Mouse (Mus musculus) hindbrain, embryonic 14.5 days (tissue): ENCODE data around the gene Ccdc36. TPM values are rescaled to one million over a fixed set of nuclear protein-coding genes. Genes with fewer than 3 reads are reported as not detected.

Experiments
- ATAC-seq: fragments of 200-750 bp; cut with Nextera tagmentation; 2 replicates; pipeline ENCODE4 v1.8.0; 2017; ENCODE audit warnings: moderate number of reproducible peaks, mild to moderate bottlenecking, moderate TSS enrichment, moderate library complexity; ENCODE audit not compliant: low FRiP score
- DNase-seq: peaks from one replicate; pipeline ENCODE4 v3.0.0-alpha.2; 2015; ENCODE audit warnings: low spot score
- H3K27ac ChIP-seq: fragments of 300-500 bp; sonication (generic); 2 replicates; pipeline ENCODE4 v1.5.1; 2014; ENCODE audit warnings: mild to moderate bottlenecking, moderate library complexity
- H3K27me3 ChIP-seq: fragments of 300-500 bp; sonication (generic); 2 replicates; pipeline ENCODE4 v1.6.1; 2014; ENCODE audit warnings: mild to moderate bottlenecking, low read length, mixed read lengths; ENCODE audit not compliant: control insufficient read depth, insufficient read depth
- H3K36me3 ChIP-seq: fragments of 300-500 bp; sonication (generic); replicated peaks from 2 replicates; pipeline ENCODE4 v1.6.1; 2014; ENCODE audit not compliant: control insufficient read depth, insufficient read depth
- H3K4me1 ChIP-seq: fragments of 300-500 bp; sonication (generic); replicated peaks from 2 replicates; pipeline ENCODE4 v1.6.1; 2014; ENCODE audit warnings: antibody characterized with exemption, low read length, mixed read lengths; ENCODE audit not compliant: control insufficient read depth, insufficient read depth
- H3K4me2 ChIP-seq: fragments of 300-500 bp; sonication (generic); replicated peaks from 2 replicates; pipeline ENCODE4 v1.6.1; 2014; ENCODE audit warnings: mild to moderate bottlenecking, moderate library complexity
- H3K4me3 ChIP-seq: fragments of 300-500 bp; sonication (generic); replicated peaks from 2 replicates; pipeline ENCODE4 v1.5.1; 2014; ENCODE audit warnings: mild to moderate bottlenecking, low read length
- H3K9ac ChIP-seq: fragments of 300-500 bp; sonication (generic); 2 replicates; pipeline ENCODE4 v1.6.1; 2014
- H3K9me3 ChIP-seq: fragments of 300-500 bp; sonication (generic); 2 replicates; pipeline ENCODE4 v1.6.1; 2016; ENCODE audit warnings: low read length; ENCODE audit not compliant: control insufficient read depth
- WGBS: fragments of 180-500 bp; shearing (Covaris S2); extraction: QIAGEN DNeasy Blood & Tissue Kit; methylation state at CpG from one replicate; pipeline ENCODE4 v1.1.7; 2014; 5-methylcytosine and 5-hydroxymethylcytosine counted together
- polyA plus RNA-seq: library from polyadenylated mRNA; unstranded; fragments of >200 nt; fragmentation: Nextera tagmentation; extraction: Ambion mirVana; gene quantifications from 2 replicates; pipeline ENCODE4 v1.2.1, GENCODE M21; 2014

Ccdc36 gene
- polyA plus RNA-seq, 1 experiment from 2014 or later, result 1.6 TPM

GRCm38 (mm10) chr9:108460319-108461178 lies 32.3 kb upstream of the Ccdc36 start, which contains the start of gene Ccdc71:
Gene Ccdc71 (plus strand): TSS chr9:108460527.
- Histone ChIP-seq H3K9me3 (no peaks in the 10 kb centered on the region), H3K9ac (peak within 1 kb of the TSS; percentile 90), H3K4me3 (peak within 1 kb of the TSS; percentile 94), H3K36me3 (peaks cover 27% of the 10 kb centered on the region), H3K27ac (peak within 1 kb of the TSS; percentile 90), H3K4me2 (peak within 1 kb of the TSS; percentile 96), H3K4me1 (peaks cover 10% of the 10 kb centered on the region), H3K27me3 (no peaks in the 10 kb centered on the region)
- WGBS, result under 1% methylated on average over 52 of the region's 52 CpGs
- peak; percentile 80 for ATAC-seq
- peak; percentile 88 for DNase-seq

GRCm38 (mm10) chr9:108459939-108460318 lies 31.6 kb upstream of the Ccdc36 start:
- Histone ChIP-seq H3K27ac (peak overlapping the region; percentile 90), H3K9ac (no peak overlapping the region), H3K27me3 (no peaks in the 10 kb centered on the region), H3K9me3 (no peaks in the 10 kb centered on the region), H3K36me3 (peaks cover 21% of the 10 kb centered on the region), H3K4me1 (peaks cover 10% of the 10 kb centered on the region), H3K4me3 (peak overlapping the region; percentile 94), H3K4me2 (peak overlapping the region; percentile 96)
- 100% methylated on average over 1 of the region's 1 CpGs for WGBS
- no peak for ATAC-seq
- no peak for DNase-seq

- H3K27ac ChIP-seq, result no peak overlapping the region
- DNase-seq (no peak), ATAC-seq (no peak)
- no peaks in the 10 kb centered on the region for H3K36me3 ChIP-seq
- peaks cover 23% of the 10 kb centered on the region for H3K4me1 ChIP-seq
- H3K9me3 ChIP-seq, result no peaks in the 10 kb centered on the region
- no peaks in the 10 kb centered on the region for H3K27me3 ChIP-seq
- no peak overlapping the region for H3K4me3 ChIP-seq
- H3K9ac ChIP-seq, result no peak overlapping the region
- no peak overlapping the region for H3K4me2 ChIP-seq
- WGBS, result 86% methylated on average over 10 of the region's 10 CpGs
Measured at GRCm38 (mm10) chr9:108456953-108457352, 28.7 kb upstream of the Ccdc36 start.

- 80% methylated on average over 12 of the region's 12 CpGs for WGBS
- Histone ChIP-seq H3K9me3 (no peaks in the 10 kb centered on the region), H3K4me2 (no peak overlapping the region), H3K9ac (no peak overlapping the region), H3K4me3 (no peak overlapping the region), H3K27ac (no peak overlapping the region), H3K36me3 (no peaks in the 10 kb centered on the region), H3K27me3 (no peaks in the 10 kb centered on the region), H3K4me1 (peaks cover 23% of the 10 kb centered on the region)
- DNase-seq (no peak), ATAC-seq (no peak)
Measured at GRCm38 (mm10) chr9:108455747-108456571, 27.7 kb upstream of the Ccdc36 start.

GRCm38 (mm10) chr9:108454429-108454828 lies 26.1 kb upstream of the Ccdc36 start:
- Histone ChIP-seq H3K4me2 (no peak overlapping the region), H3K36me3 (no peaks in the 10 kb centered on the region), H3K27ac (no peak overlapping the region), H3K9me3 (no peaks in the 10 kb centered on the region), H3K9ac (peak overlapping the region; percentile 0; the same call in 1 of the 2 replicates), H3K27me3 (no peaks in the 10 kb centered on the region), H3K4me1 (peaks cover 38% of the 10 kb centered on the region), H3K4me3 (no peak overlapping the region)
- DNase-seq, result no peak
- 86% methylated on average over 6 of the region's 6 CpGs for WGBS
- ATAC-seq, result no peak

- H3K4me1 ChIP-seq, result peaks cover 43% of the 10 kb centered on the region
- DNase-seq (no peak), ATAC-seq (no peak)
- H3K27me3 ChIP-seq, result no peaks in the 10 kb centered on the region
- H3K9me3 ChIP-seq, result no peaks in the 10 kb centered on the region
- H3K9ac ChIP-seq, result peak overlapping the region; percentile 74
- peak overlapping the region; percentile 76; the same call in 1 of the 2 replicates for H3K27ac ChIP-seq
- H3K4me2 ChIP-seq, result peak overlapping the region; percentile 60
- WGBS, result 86% methylated on average over 4 of the region's 4 CpGs
- peaks cover 5% of the 10 kb centered on the region for H3K36me3 ChIP-seq
- no peak overlapping the region for H3K4me3 ChIP-seq
Measured at GRCm38 (mm10) chr9:108453458-108453857, 25.2 kb upstream of the Ccdc36 start.

- peak overlapping the region; percentile 74 for H3K9ac ChIP-seq
- H3K4me3 ChIP-seq, result peak overlapping the region; percentile 48
- 47% methylated on average over 6 of the region's 6 CpGs for WGBS
- H3K36me3 ChIP-seq, result peaks cover 11% of the 10 kb centered on the region
- H3K27me3 ChIP-seq, result no peaks in the 10 kb centered on the region
- H3K4me2 ChIP-seq, result peak overlapping the region; percentile 60
- peak overlapping the region; percentile 76 for H3K27ac ChIP-seq
- H3K4me1 ChIP-seq, result peaks cover 43% of the 10 kb centered on the region
- DNase-seq, result no peak
- H3K9me3 ChIP-seq, result no peaks in the 10 kb centered on the region
- ATAC-seq, result no peak
Measured at GRCm38 (mm10) chr9:108452911-108453310, 24.6 kb upstream of the Ccdc36 start.

- ATAC-seq (peak; percentile 88), DNase-seq (peak; percentile 92)
- Histone ChIP-seq H3K27me3 (no peaks in the 10 kb centered on the region), H3K36me3 (peaks cover 16% of the 10 kb centered on the region), H3K27ac (peak overlapping the region; percentile 76), H3K9me3 (no peaks in the 10 kb centered on the region), H3K4me2 (peak overlapping the region; percentile 60), H3K4me1 (peaks cover 43% of the 10 kb centered on the region), H3K4me3 (peak overlapping the region; percentile 48), H3K9ac (peak overlapping the region; percentile 74)
- WGBS, result under 1% methylated on average over 40 of the region's 40 CpGs
Measured at GRCm38 (mm10) chr9:108452291-108452906, 24.1 kb upstream of the Ccdc36 start.
